ENCODE assay signal across 8 mouse cellular contexts in the genomic region with DNA sequence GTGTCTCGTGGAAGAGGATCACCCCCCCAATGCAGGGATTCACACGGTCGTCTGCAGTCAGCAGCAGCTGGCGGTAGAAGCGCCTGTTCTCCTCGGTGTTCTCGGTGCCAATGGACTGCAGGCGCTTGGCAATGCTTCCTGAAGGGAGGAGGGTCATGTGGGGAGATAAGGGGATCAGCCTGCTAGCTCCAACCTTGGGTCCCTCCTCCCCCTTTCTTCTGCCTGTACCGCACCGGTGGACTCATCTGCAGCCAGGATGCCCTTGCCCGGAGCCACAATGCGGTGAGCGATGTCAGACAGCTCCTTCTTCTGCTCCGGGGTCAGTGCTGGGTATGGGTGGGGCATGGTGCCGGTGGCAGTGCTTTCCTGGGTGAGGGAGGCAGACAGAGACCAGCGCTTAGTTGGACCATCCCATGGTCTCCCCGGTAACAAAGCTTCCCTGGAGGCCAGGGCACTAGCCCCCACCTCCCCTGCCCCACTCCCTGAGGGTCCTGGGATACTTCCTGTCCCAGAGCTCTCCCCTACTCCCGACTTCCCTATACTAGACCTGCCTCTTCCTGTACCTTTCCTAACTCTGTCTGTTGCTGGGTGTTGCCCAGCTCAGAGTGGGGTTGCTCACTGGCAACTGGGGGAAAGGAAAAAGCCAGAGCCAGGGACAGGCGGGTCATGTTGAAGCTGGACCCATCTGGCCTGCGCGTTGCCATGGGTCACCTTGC. TPM values are rescaled to one million over a fixed set of nuclear protein-coding genes. Genes with fewer than 3 reads are reported as not detected.
DNase-seq lines count a peak whose midpoint lies in the region; ATAC-seq and TF ChIP-seq lines count a peak whose summit lies in the region.

Fam57b (plus strand) TSS at position 258 of the 716 bp plus-strand sequence.

- TF ChIP-seq CTCF in kidney, adult 2 months (conservative IDR thresholded peaks at IDR 0.05; ENCODE audit: insufficient read depth, insufficient read length, low read depth, low read length) = no peak
- TF ChIP-seq CTCF in small intestine, adult 2 months (IDR thresholded peaks at IDR 0.05; ENCODE audit: extremely low read depth, insufficient read length, insufficient replicate concordance, low read depth, low read length) = no peak

- DNase-seq in neural tube, embryonic 11.5 days (ENCODE audit: low spot score) = no peak
- DNase-seq in neural tube, embryonic 10.5 days (ENCODE audit: extremely low spot score, low spot score) = no peak
- DNase-seq in cerebellum, adult 8-10 months = peak; percentile 53
- DNase-seq in kidney, adult 2 months = peak; percentile 53
- DNase-seq in spleen, postnatal 14 days (ENCODE audit: low spot score in 2 of 2) = no peak

- H3K9me3 ChIP-seq in neural tube, embryonic 11.5 days (ENCODE audit: control insufficient read depth, low read length) = no peaks in the 10 kb centered on the region
- H3K9me3 ChIP-seq in liver, embryonic 15.5 days (replicated peaks) = no peaks in the 10 kb centered on the region

- H3K27ac ChIP-seq in neural tube, embryonic 11.5 days (ENCODE audit: low read depth, low read length) = peak within 1 kb of the TSS; percentile 75; the same call in 1 of the 2 replicates
- peak within 1 kb of the TSS; percentile 98 for H3K27ac ChIP-seq in kidney, adult 2 months (ENCODE audit: insufficient read depth, low read depth, low read length)
- peak within 1 kb of the TSS; percentile 90 for H3K27ac ChIP-seq in liver, embryonic 15.5 days (replicated peaks)
- peak within 1 kb of the TSS; percentile 89 for H3K27ac ChIP-seq in small intestine, adult 2 months (ENCODE audit: insufficient read depth, low read depth, low read length)

- peaks cover 22% of the 10 kb centered on the region for H3K4me1 ChIP-seq in neural tube, embryonic 11.5 days (ENCODE audit: control insufficient read depth, insufficient read depth, low read length)
- peaks cover 6% of the 10 kb centered on the region; the same call in 1 of the 2 replicates for H3K4me1 ChIP-seq in kidney, adult 2 months (ENCODE audit: control insufficient read depth, insufficient read depth, low read length)
- peaks cover 88% of the 10 kb centered on the region for H3K4me1 ChIP-seq in liver, embryonic 15.5 days (replicated peaks)
- H3K4me1 ChIP-seq in small intestine, adult 2 months (ENCODE audit: control insufficient read depth, insufficient read depth, insufficient read length, low read length) = peaks cover 14% of the 10 kb centered on the region

- no peak for ATAC-seq in neural tube, embryonic 11.5 days (ENCODE audit: insufficient read depth, low FRiP score, low TSS enrichment)
- ATAC-seq in granulocyte monocyte progenitor cell, adult 5-6 weeks (replicated peaks; ENCODE audit: poor library complexity, severe bottlenecking) = peak; percentile 15
- ATAC-seq in liver, embryonic 15.5 days (ENCODE audit: insufficient read depth) = no peak

- WGBS in neural tube, embryonic 11.5 days = 40% methylated on average over 21 of the region's 21 CpGs
- 8% methylated on average over 21 of the region's 21 CpGs for WGBS in kidney, adult 2 months
- 7% methylated on average over 21 of the region's 21 CpGs for WGBS in liver, embryonic 15.5 days (ENCODE audit: insufficient replicate concordance)
- WGBS in small intestine, adult 2 months = 12% methylated on average over 21 of the region's 21 CpGs

- TF ChIP-seq POLR2A in kidney, adult 2 months (IDR thresholded peaks at IDR 0.05; ENCODE audit: low read depth, low read length) = no peak
- TF ChIP-seq POLR2A in small intestine, adult 2 months (IDR thresholded peaks at IDR 0.05; ENCODE audit: low read depth, low read length) = no peak; the same call in 1 of the 2 replicates

- peaks cover 13% of the 10 kb centered on the region for H3K36me3 ChIP-seq in neural tube, embryonic 11.5 days (ENCODE audit: control insufficient read depth, insufficient read depth, low read length)
- peaks cover 6% of the 10 kb centered on the region; the same call in 1 of the 2 replicates for H3K36me3 ChIP-seq in kidney, adult 2 months (ENCODE audit: control insufficient read depth, insufficient read depth, low read length)
- peaks cover 31% of the 10 kb centered on the region for H3K36me3 ChIP-seq in liver, embryonic 15.5 days (replicated peaks)
- peaks cover 26% of the 10 kb centered on the region for H3K36me3 ChIP-seq in small intestine, adult 2 months (ENCODE audit: control insufficient read depth, insufficient read depth, low read length)

- peak within 1 kb of the TSS; percentile 85 for H3K9ac ChIP-seq in neural tube, embryonic 11.5 days (ENCODE audit: low read length)
- H3K9ac ChIP-seq in liver, embryonic 15.5 days = peak within 1 kb of the TSS; percentile 75

- H3K27me3 ChIP-seq in neural tube, embryonic 11.5 days (ENCODE audit: control insufficient read depth, insufficient read depth, low read length) = no peaks in the 10 kb centered on the region
- H3K27me3 ChIP-seq in kidney, adult 2 months (replicated peaks; ENCODE audit: control insufficient read depth, insufficient read depth, low read length) = no peaks in the 10 kb centered on the region
- no peaks in the 10 kb centered on the region for H3K27me3 ChIP-seq in liver, embryonic 15.5 days
- H3K27me3 ChIP-seq in small intestine, adult 2 months (ENCODE audit: control insufficient read depth, insufficient read depth, low read length) = no peaks in the 10 kb centered on the region

- H3K4me2 ChIP-seq in neural tube, embryonic 11.5 days (ENCODE audit: low read depth) = peak within 1 kb of the TSS; percentile 88
- peak within 1 kb of the TSS; percentile 97 for H3K4me2 ChIP-seq in liver, embryonic 15.5 days

- peak within 1 kb of the TSS; percentile 85 for H3K4me3 ChIP-seq in neural tube, embryonic 11.5 days (ENCODE audit: low read depth, low read length)
- peak within 1 kb of the TSS; percentile 93 for H3K4me3 ChIP-seq in kidney, adult 2 months (ENCODE audit: insufficient read depth, low read depth, low read length)
- H3K4me3 ChIP-seq in liver, embryonic 15.5 days (replicated peaks) = peak within 1 kb of the TSS; percentile 82
- peak within 1 kb of the TSS; percentile 75 for H3K4me3 ChIP-seq in small intestine, adult 2 months (ENCODE audit: low read depth, low read length)

RNA-seq across cellular contexts. Expression of gene Fam57b, which starts in this region (rescaled TPM):
- polyA plus RNA-seq in neural tube, embryonic 11.5 days (2014; fragmentation: Nextera tagmentation; extraction: Ambion mirVana) = 14.3 and 14.4 TPM in 2 replicates
- total RNA-seq in granulocyte monocyte progenitor cell, adult 5-6 weeks (2014; fragmentation: Nextera tagmentation) = not detected in 2 replicates
- not detected in 2 replicates for total RNA-seq in granulocyte monocyte progenitor cell, adult 5-6 weeks (2017)
- 4.2 and 6.3 TPM in 2 replicates for polyA plus RNA-seq in kidney, adult 2 months (2012; rRNA removed)
- not detected in 2 replicates for polyA plus RNA-seq in liver, embryonic 15.5 days (2015; fragmentation: Nextera tagmentation; extraction: Ambion mirVana)
- 2.2 and 4.1 TPM in 2 replicates for polyA plus RNA-seq in small intestine, adult 2 months (2012; rRNA removed)

Comparison
In these comparisons a context has a peak if more than half of its experiments do, and no peak if none do; other contexts are left out.
1. Peak in ATAC-seq in granulocyte monocyte progenitor cell, adult 5-6 weeks; RNA of the gene not detected or under 1 TPM.
2. DNase-seq: peak in cerebellum, adult 8-10 months (single experiment) and kidney, adult 2 months (single experiment); none in neural tube, embryonic 11.5 days (single experiment), neural tube, embryonic 10.5 days (single experiment) and spleen, postnatal 14 days (0 of 2).
3. Peak in every context shown above with its lines, with median percentiles within 50 percentile points of each other: H3K27ac ChIP-seq and H3K4me3 ChIP-seq.